Mouse (Mus musculus) C2C12 (cell line): ENCODE measurements around the gene Tbxas1. TPM values are rescaled to one million over a fixed set of nuclear protein-coding genes. Genes with fewer than 3 reads are reported as not detected.
A peak's percentile ranks its signal among the peaks of the same experiment; 100 is the strongest.

Experiments
- H3K27me3 ChIP-seq: one replicate; pipeline ENCODE4 v1.6.1; 2011; ENCODE audit not compliant: control insufficient read depth, insufficient read depth, insufficient read length
- H3K36me3 ChIP-seq: one replicate; pipeline ENCODE4 v1.6.1; 2011; ENCODE audit not compliant: control insufficient read depth, insufficient read depth
- H3K4me3 ChIP-seq: one replicate; pipeline ENCODE4 v1.5.1; 2011; ENCODE audit warnings: mild to moderate bottlenecking, control low read depth; ENCODE audit not compliant: poor library complexity, insufficient read depth, severe bottlenecking
- H3K79me2 ChIP-seq: one replicate; pipeline ENCODE4 v1.6.1; 2011; ENCODE audit not compliant: control insufficient read depth, insufficient read depth
- H3K79me3 ChIP-seq: one replicate; pipeline ENCODE4 v1.6.1; 2011; ENCODE audit warnings: low read depth, control low read depth
- H3ac ChIP-seq: one replicate; pipeline ENCODE3; 2011; ENCODE audit warnings: low read depth; ENCODE audit not compliant: control insufficient read depth, insufficient read length
- CEBPB ChIP-seq: IDR thresholded peaks from one replicate; pipeline ENCODE4 v1.6.1; 2011; ENCODE audit warnings: low read depth, mild to moderate bottlenecking, control low read depth, moderate library complexity
- CTCF ChIP-seq: IDR thresholded peaks from one replicate; pipeline ENCODE4 v1.5.1; 2011; ENCODE audit not compliant: control insufficient read depth, insufficient read depth, insufficient read length
- FOSL1 ChIP-seq: IDR thresholded peaks from one replicate; pipeline ENCODE4 v1.8.0; 2011; ENCODE audit warnings: mild to moderate bottlenecking, low read length; ENCODE audit not compliant: poor library complexity, insufficient read depth, severe bottlenecking
- MAX ChIP-seq: IDR thresholded peaks from one replicate; pipeline ENCODE4 v1.6.1; 2011; ENCODE audit warnings: mild to moderate bottlenecking, control low read depth
- MYOD1 ChIP-seq: IDR thresholded peaks from one replicate; pipeline ENCODE4 v1.6.1; 2011; ENCODE audit warnings: low read depth; ENCODE audit not compliant: control insufficient read depth, insufficient read length
- MYOG ChIP-seq: IDR thresholded peaks from one replicate; pipeline ENCODE4 v1.6.1; 2011; ENCODE audit not compliant: control insufficient read depth, insufficient read length; ENCODE audit errors: extremely low read depth
- USF1 ChIP-seq: IDR thresholded peaks from one replicate; pipeline ENCODE4 v1.6.1; 2011; ENCODE audit warnings: low read depth, mild to moderate bottlenecking, control low read depth, moderate library complexity
- long read RNA-seq, 2 experiments: library from polyadenylated mRNA; unstranded; transcript quantifications; one replicate each; pipeline ENCODE4 v2.0.0; 2019 to 2020
- polyA plus RNA-seq: library from polyadenylated mRNA; unstranded; fragments of >200 nt; fragmentation: generic; extraction: Trizol; gene quantifications from one replicate; pipeline ENCODE4 v1.2.1, GENCODE M21; 2012; ENCODE audit warnings: missing spikeins

The Tbxas1 gene
- 0.06 TPM for polyA plus RNA-seq
- long read RNA-seq, experiment 1, partial matches to known transcripts, result 1 of 1 reads
- long read RNA-seq, experiment 1, other reads (novel, unspliced or antisense), result 0 of 1 reads
- long read RNA-seq, experiment 2, result 0 reads

- Histone ChIP-seq H3K79me3 (peaks cover 33% of the 10 kb centered on the region), H3K79me2 (peaks cover 53% of the 10 kb centered on the region), H3K27me3 (no peaks in the 10 kb centered on the region), H3K4me3 (peak within 1 kb of the TSS; percentile 73), H3K36me3 (peaks cover 2% of the 10 kb centered on the region), H3ac (peak within 1 kb of the TSS; percentile 81)
- TF ChIP-seq MYOD1 (no peak), FOSL1 (no peak), CTCF (no peak), MAX (no peak), CEBPB (no peak), MYOG (no peak), USF1 (no peak)
Measured at GRCm38 (mm10) chr6:38875258-38876070, at the start of gene Tbxas1. Gene Tbxas1, plus strand, starts transcription at chr6:38875404.

GRCm38 (mm10) chr6:38825886-38826285 lies 49.3 kb upstream of the Tbxas1 start:
- no peaks in the 10 kb centered on the region for H3K36me3 ChIP-seq
- no peak overlapping the region for H3K4me3 ChIP-seq
- no peak for TF ChIP-seq FOSL1
- TF ChIP-seq MYOG, result no peak
- no peak for TF ChIP-seq MYOD1
- no peak for TF ChIP-seq MAX
- no peak for TF ChIP-seq CTCF
- no peak for TF ChIP-seq CEBPB
- no peak for TF ChIP-seq USF1
- no peak overlapping the region for H3ac ChIP-seq
- no peaks in the 10 kb centered on the region for H3K27me3 ChIP-seq
- H3K79me2 ChIP-seq, result peaks cover 64% of the 10 kb centered on the region
- H3K79me3 ChIP-seq, result peaks cover 17% of the 10 kb centered on the region

- H3K79me2 ChIP-seq, result peaks cover 66% of the 10 kb centered on the region
- H3K27me3 ChIP-seq, result no peaks in the 10 kb centered on the region
- no peak overlapping the region for H3ac ChIP-seq
- no peak overlapping the region for H3K4me3 ChIP-seq
- TF ChIP-seq CTCF (no peak), CEBPB (no peak), MAX (no peak), MYOG (no peak), FOSL1 (no peak), USF1 (no peak), MYOD1 (no peak)
- H3K36me3 ChIP-seq, result no peaks in the 10 kb centered on the region
- H3K79me3 ChIP-seq, result peaks cover 20% of the 10 kb centered on the region
Measured at GRCm38 (mm10) chr6:38826857-38827256, 48.3 kb upstream of the Tbxas1 start.

GRCm38 (mm10) chr6:38827435-38827834 lies 47.8 kb upstream of the Tbxas1 start:
- no peaks in the 10 kb centered on the region for H3K36me3 ChIP-seq
- peaks cover 20% of the 10 kb centered on the region for H3K79me3 ChIP-seq
- no peak overlapping the region for H3ac ChIP-seq
- peaks cover 71% of the 10 kb centered on the region for H3K79me2 ChIP-seq
- TF ChIP-seq MAX, result no peak
- TF ChIP-seq CTCF, result no peak
- no peak for TF ChIP-seq FOSL1
- TF ChIP-seq MYOG, result no peak
- TF ChIP-seq MYOD1, result no peak
- TF ChIP-seq USF1, result no peak
- TF ChIP-seq CEBPB, result no peak
- H3K27me3 ChIP-seq, result no peaks in the 10 kb centered on the region
- H3K4me3 ChIP-seq, result no peak overlapping the region

- Histone ChIP-seq H3K4me3 (no peak overlapping the region), H3K79me3 (peaks cover 20% of the 10 kb centered on the region), H3ac (no peak overlapping the region), H3K36me3 (no peaks in the 10 kb centered on the region), H3K79me2 (peaks cover 73% of the 10 kb centered on the region), H3K27me3 (no peaks in the 10 kb centered on the region)
- no peak for TF ChIP-seq USF1
- TF ChIP-seq FOSL1, result no peak
- TF ChIP-seq CEBPB, result no peak
- no peak for TF ChIP-seq CTCF
- no peak for TF ChIP-seq MAX
- no peak for TF ChIP-seq MYOG
- TF ChIP-seq MYOD1, result no peak
Measured at GRCm38 (mm10) chr6:38828211-38828610, 47.0 kb upstream of the Tbxas1 start.
